Mouse (Mus musculus) ES-CJ7 (cell line): ENCODE results near the gene Cfi.

ENCODE experiments used
- DNase-seq: peaks from one replicate; pipeline ENCODE4 v3.0.0; 2011; ENCODE audit warnings: low read depth, low spot score

The Cfi gene

DNA sequence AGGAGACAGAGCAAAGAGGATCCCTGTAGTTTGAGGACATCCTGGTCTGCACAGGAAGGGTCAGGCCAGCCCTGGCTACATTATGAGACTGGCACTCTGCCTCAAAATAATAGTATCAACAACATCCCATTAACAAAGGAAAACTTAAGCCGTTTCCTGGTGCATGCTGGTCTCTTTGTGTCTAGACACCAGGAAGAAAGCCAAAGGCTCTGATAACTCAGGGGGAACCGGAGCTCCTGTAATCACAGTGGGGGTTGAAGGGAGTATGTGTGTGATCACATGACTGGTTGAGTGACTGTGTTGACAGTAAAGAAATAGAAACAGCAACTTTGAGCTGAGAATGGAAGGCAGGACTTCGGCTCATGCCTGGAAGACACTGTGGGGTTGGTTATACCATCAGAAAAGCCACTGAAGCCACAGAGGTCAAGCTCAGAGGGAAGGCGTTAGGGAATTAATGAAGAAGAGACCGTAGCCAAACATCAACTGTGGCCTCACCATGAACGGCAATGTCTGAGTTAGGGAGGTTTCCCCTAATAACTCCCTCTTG, at the start of gene Cfi:
TSS of gene Cfi (plus strand) at position 497 of the 547 bp plus-strand sequence.
- DNase-seq = no peak

DNA sequence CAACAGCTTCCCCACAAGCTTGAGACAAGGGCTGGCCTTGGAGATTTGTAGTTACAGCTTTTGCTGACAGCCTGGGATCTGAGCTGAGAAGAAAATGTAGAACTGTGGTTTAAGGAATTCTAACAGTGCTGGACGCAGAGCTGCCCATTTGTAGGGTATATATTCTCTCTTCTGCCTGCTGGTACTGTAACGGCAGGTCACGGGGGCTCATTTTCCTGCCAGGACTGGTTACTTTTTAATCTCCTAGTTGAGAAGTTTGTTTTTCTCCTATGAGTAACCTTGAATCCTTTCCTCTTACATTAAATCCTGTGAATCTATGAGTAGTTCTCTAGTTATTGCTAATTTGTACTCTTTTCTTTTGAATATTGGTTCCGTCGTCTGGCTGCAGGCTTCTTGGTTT, 41.9 kb upstream of the Cfi start:
- no peak for DNase-seq

DNA sequence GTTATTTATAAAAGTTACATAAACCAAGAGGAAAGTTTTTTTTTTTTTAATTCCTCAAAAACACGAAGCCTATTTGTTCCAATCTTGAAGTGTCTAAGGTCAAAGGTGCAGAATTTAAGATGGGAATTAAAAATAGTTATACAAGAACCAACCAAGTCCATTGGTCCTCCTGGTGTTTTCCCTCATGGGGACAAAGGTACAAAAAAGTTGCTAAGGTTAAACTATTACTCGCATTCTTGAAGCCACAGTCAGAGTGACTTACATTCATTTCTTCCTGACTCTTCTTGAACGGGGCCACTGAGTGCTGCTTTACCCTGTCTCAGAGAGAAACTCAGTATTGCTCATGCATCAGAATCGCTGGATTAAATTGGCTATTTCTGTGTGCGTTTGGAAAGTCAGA, 38.3 kb upstream of the Cfi start:
- no peak for DNase-seq

DNA sequence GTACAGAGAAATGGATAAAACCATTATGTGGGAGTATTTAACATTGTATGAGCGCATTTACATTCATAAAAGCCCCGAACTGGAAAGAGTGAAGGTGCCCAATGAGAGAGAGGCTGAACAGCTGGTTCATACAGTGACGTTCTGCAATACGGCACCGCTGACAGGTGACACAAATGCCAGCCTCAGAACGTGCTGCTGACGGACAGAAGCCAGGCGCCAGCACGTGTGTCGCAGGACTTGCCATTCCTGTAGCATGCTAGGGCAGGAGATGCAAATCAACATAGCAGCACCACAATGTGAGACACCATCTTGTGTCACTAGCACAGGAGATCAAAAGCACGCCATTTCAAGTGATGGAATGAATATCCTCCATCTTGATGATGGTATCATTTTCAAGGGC, 37.1 kb upstream of the Cfi start:
- DNase-seq = no peak

DNA sequence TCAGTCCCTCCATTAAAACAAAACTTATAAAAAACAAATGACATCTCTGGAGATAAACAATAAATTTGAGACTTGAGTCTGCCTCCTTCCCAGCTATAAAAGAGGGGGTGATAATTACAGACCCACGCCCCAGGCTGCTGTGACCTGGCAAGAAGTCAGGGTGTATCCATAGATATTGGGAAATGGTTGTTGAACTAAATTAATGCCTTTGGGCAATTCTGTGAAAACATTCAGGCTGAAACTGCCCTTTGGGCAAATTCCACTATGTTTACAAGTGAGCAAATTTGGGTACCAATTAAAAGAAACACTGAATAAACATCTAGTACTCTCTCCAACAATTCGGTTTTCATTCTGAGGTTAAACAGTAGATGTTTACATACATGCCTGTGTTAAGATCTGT, 36.7 kb upstream of the Cfi start:
- no peak for DNase-seq

DNA sequence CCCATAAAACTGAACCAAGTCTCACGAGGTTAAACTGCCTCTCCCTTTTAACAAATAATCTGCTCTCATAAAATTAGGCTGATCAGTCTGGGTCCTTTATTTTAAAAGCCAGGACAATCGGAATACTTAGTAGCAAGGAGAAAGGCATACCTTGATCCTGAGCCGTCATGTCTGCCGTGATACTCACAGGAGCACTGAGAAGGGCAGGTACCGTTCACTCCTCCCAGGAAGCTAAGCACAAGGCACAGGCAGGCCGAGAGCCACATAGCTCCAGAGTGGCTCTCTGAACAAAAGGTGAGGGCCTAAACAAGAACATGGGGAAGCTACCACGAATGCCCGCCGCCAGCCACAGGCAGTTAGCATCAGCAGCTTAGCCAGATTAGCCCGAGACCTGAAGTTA, 31.9 kb upstream of the Cfi start, which contains the start of gene Lrit3:
TSS of gene Lrit3 (minus strand) at position 266 of the 400 bp plus-strand sequence.
- DNase-seq = no peak

DNA sequence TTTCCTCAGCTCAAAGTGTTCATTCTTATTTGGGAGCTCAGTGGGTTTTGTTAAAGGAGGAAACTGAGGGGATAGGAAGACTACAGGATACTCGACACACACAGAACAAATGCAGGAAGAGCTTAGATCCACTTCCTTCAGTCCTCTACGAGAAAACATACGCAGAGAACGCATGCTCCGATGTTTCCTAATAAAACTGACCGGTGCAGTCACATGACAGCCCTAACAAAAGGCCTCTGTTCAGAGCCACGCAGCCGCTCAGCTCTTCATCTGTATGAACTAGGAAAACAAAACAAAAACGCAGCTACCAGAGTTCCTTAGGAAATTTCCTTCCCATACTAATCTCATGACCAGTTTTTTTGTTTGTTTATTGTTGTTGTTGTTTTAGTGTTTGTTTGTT, 14.8 kb upstream of the Cfi start:
- no peak for DNase-seq

DNA sequence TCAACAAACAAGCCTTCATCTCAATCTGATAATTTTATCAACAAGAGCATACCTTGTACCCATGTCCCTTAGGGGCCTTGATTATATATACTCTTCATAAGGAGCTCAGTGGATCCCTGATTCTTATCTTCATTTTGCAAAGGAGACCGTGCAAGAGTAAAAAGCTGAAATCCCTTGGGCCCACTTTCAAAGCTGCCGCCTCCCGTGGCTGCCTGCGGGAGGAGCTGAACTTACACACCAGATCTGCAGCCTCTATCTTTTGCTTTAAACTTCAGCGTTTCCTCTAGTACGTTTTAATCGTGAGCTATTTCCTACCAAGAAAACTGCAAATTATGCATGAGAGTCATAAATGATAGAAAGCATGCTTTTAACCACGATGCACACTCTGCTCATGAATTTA, 13.9 kb upstream of the Cfi start:
- no peak for DNase-seq

DNA sequence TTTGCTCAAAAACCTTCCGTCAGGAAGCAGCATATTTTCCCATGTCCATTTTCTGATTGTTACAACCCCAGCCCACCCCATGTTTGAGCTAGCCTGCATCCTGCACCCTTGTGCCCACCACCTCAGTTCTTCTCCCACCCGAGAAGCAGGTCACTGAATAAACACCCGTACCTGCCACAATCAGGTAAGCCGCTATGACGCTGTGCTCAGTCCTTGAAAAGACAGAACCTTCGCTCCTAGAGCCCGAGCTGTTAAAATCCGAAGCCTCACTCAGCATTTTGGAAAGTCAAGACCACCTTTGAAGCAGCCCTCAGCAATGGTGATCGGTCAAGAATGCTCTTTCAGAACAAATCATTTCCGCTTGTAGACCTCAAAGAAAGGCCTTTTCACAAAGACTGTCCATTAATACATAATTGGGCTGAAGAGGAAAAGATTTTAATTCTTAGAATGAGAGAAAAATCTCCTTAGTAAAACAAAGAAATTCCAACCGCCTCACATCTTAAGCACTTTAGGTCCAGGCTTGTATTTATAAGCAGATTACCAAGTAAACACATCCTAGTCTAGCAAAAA, 13.4 kb upstream of the Cfi start, which contains the start of gene Rrh:
TSS of gene Rrh (minus strand) at position 382 of the 570 bp plus-strand sequence.
- DNase-seq = no peak

DNA sequence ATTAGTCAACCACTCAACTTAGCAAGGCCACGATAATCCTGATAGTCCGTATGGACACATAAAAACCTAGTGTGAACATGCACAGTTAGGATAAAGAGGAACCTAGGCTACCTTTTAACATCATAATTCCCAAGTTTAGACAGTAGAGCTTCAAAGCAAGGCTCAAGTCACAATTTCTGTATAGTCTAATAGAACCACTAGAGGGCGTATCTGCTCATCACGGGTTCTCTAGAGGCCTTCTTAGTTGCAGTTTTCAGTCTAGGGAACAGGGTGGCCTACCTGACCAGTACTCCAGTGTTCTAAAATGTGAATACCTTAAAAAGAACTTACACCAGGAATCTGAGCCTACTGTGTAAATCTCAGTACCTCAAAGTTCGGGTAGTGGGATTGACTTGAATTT, 12.4 kb upstream of the Cfi start:
- peak; percentile 69 for DNase-seq

DNA sequence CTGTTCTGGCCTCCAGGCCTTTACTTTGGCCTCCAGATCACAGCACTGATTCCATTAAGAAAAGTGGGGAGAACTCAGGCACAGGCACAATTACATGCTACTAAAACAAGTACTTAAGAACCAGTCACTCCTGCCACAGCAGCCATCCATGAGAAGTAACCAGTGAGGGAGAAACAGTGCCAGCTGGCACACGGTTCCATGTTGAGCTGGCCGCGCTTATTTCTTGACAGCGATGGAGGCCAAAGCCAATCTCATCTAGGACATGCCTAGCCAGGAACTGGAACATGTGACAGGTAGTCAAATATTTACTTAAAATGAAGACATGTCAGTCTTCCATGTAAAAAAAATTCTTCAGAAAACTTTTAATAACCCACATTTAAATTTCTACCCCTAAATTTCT, 11.5 kb upstream of the Cfi start:
- no peak for DNase-seq

DNA sequence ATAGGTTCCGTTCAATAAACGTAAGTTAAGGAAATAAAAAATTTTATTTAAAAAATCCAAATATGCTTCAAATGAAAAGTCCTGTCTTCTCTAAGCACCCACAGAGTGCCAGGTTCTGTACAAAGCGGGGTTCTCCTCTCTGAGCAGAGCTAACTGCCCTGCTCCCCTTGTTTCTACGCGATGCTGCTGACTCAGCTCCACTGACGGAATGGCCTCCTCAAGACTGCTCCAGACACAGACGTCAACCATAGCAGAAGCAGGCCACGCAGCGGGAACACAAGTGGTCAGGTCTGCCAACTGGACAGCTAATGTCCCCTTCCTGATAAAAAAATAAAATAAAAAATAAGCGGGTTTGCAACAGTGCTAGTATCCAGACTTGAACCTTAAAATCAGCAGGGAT, 10.8 kb upstream of the Cfi start:
- no peak for DNase-seq

DNA sequence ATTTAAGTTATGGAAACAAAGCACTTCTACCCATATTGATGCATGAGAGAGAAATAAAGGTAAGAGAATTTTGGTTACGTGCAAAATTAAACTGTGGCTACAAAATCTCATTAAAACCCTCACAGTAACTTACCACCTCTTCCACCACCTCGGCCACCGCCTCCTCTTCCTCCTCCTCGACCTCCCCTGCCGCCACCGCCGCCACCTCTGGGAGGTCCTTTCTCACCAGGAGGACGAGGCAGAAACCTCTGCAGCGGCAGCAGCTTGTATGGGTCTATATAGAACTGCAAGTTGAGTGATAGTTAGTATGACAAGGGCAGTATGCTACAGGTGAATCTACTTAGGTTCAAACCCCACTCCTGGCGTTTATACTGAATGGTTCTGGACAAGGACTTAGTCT, 9.0 kb upstream of the Cfi start:
- DNase-seq = no peak

DNA sequence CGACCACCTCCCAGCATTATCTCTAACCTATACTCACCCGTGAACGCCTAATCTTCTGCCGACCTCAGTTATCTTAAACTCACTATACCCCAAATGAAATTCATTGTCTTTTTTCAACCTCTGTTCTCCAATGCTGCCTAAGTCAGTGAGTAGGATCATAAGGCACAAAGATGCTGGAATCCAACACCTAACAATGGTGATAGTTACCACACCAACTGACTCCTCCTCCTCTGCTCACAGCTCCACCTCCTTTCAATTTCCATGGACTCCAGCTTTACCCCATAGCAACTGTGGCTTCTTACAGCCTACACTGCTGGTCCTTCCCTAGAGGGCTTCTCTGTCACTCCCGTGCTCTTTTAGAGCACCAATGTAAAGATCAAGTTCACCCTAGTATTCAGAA, 8.0 kb upstream of the Cfi start:
- no peak for DNase-seq

DNA sequence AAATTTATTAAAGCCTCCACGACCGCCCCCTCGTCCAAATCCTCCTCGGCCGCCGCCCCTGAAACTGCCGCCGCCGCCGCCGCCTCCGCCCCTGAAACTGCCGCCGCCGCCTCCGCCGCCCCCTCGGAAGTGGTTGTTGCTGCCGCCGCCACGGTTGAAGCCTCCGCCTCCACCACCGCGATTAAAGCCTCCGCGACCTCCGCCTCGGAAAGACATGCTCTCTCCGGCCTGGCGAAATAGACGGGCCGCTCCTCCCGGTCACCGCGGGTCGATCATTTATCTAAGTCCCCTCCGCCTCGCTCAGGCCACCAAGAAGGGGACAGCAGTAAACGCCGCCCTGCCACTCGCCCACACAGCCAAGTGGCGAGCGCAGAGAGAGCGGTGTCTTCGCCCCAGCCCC, 5.1 kb upstream of the Cfi start:
- no peak for DNase-seq

DNA sequence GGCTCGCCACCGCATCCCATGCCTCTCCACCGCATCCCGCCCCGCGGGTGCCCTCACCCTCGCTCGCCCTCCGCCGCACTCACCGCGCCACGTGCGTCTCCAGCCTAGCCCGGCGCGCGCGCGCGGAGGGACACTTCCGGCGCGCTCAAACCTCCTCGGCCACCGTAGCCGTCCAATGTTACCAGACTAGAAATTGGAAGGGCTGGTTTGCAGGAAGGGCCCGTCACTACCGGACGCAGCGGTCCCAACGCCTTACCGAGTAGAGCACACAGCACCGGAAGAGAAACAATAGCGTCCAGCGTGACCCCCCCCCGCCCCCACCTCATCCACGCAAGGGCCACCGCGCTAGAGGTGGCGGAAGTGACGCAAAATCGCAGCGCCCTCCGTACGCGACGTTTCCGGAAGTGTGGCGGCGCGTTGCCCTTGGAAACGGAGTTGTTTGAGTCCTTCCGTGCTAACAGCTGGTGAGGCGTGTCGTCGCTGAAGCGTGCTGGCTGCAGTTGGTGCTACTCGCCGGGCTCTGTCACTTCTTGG, 4.6 kb upstream of the Cfi start, which contains the start of gene Gar1:
TSS of gene Gar1 (minus strand) at position 362 of the 534 bp plus-strand sequence.
- peak; percentile 97 for DNase-seq

DNA sequence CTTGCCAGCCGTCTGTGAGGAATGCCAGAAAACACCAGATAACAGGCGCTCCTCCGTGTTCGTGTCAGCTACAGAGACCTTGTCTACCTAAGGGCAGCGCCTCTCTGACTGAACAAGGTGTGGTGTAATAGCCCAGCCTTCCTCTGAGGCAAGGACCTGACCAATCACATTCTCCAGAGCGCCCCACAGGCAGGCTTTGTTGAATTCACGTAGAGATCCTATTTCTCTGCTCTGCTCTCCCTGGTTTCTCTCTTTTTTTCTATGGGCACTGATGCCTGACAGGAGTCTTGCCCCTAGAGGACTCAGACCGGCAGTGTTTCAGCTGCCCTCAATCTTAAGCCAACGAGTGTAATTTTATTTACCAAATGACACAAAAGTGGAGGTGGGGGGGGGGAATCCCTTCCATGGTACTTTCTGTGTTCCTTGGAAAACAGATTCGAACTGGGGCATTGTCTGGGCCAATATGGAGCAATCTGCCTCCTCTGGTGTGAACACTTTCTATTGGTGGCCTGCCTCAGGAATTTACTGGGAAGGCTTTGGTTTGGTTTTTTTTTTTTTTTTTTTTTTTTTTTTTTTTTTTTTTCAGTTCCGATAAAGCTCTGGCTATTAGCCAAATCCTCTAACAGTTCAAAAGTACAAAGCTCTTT, 490 bp downstream of the Cfi start:
- DNase-seq = peak; percentile 61

DNA sequence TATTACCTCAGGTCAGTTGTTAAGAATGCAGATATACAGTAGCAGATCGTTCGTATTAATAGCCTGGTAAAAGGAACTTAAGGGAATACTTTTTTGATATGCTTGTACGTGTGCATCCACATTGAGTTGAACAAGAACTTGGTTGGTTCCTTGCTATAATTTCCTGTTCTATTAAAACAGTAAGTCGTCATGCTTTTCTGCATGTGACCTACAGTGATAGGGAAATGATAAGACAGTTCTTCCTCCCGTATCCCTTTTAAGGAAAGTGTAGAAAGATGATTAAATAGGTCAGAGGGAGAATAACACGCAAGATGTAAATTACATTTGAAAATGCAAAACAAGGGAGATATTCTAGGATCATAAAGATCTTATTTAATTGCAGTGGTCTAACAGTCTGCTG, 1.3 kb downstream of the Cfi start:
- DNase-seq = no peak

DNA sequence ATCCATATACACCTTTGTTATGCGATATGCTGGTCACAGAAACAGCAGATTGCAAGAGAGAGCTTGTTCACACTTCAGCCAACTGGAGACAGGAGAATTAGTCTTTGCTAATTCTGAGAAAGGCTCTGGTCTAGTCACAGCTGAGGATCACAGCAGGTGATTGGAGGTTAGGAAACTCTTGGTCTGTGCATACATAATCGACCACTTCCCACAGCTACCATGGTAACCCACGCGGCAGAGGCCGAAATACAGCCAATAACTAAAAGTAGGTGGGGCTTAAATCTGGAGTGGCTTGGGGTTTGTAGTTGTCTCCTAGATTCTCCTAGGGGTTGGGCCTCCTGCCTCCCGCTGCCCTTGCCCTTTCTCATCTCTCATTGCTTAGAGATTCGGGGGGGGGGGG, 2.3 kb downstream of the Cfi start:
- peak; percentile 84 for DNase-seq

DNA sequence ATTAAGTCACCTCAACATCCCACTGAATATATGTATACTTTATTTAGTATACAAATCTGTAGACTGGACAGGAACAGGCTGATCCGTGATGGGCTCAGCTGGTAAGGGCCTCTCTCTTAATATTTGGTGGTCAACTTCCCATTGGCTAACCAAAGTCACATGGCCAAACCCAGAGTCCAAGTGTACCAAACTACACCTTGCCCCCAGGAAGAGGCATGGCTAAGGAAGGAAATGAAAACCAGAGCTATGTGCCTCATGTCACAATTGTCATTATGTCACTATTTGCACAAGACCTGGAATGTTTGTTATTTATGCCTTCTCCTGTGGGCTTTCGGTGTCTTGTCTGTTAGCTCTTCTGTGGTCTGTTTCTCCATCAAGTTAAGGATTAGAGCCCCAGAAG, 10.2 kb downstream of the Cfi start:
- no peak for DNase-seq

DNA sequence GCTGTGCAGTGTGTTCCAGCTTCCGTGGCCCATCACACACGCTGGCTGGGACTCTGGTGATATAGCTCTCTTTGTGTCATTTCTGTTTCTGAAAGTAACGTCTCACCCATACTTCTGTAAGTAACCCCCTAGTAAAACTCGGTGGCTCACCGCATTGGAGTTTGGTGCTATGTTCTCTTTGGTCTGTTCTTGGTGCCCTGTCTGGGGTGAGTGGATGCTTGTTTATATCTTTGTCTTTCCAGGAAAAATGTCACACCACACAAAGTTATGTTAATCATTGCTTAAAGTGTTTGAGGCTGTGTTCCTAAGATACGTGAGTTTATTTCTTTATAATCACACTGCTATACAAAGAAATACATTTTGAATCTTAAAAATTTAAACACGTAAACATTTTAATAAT, 11.2 kb downstream of the Cfi start:
- no peak for DNase-seq

DNA sequence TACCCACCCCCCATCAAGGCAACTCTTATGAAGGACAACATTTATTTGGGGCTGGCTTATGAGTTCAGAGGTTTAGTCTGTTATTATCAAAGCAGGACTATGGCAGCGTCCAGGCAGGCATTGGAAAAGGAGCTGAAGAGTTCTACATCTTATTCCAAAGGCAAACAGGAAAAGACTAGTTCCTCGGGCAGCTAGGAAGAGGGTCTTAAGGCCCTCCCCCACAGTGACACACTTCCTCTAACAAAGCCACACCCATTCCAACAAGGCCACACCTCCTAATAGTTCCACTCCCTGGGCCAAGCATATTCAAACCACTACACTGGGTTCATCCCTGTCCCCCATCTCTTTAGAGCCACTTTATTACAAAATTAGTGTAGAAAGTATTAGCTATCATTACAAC, 26.9 kb downstream of the Cfi start:
- peak; percentile 45 for DNase-seq

DNA sequence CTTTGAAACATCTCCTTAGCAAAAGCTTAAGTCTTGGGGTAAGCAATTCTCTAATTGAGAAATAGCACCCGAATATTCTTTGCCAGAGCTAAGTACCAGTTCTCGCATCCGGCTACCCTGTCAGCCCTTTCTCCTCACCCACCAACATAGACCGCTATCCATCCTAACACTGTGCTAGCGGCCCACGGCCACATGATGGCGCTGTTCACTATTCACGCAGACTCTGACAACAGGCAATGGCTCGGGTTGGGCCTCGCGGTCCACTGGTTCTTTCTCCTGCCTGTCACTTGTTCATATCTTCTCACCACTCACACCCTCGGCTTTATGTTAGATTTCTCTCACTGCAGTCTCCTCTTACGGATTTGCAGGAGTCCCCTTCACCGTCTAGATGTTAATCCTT, 28.0 kb downstream of the Cfi start:
- DNase-seq = peak; percentile 76
